Mouse (Mus musculus) cortical plate, adult 2 months (tissue): ENCODE data around the gene Kremen1.

ENCODE experiments used
- CTCF ChIP-seq: fragments of 200-500 bp; IDR thresholded peaks from 2 replicates; pipeline ENCODE4 v1.5.1; 2011; ENCODE audit warnings: mild to moderate bottlenecking, control low read depth, low read length; ENCODE audit not compliant: insufficient read depth; ENCODE audit errors: extremely low read depth
- POLR2A ChIP-seq: fragments of 200-500 bp; IDR thresholded peaks from 2 replicates; pipeline ENCODE4 v1.6.1; 2011; ENCODE audit warnings: mild to moderate bottlenecking, low read length, control low read depth; ENCODE audit not compliant: insufficient read depth; ENCODE audit errors: extremely low read depth

- no peak for TF ChIP-seq POLR2A
- no peak for TF ChIP-seq CTCF
These were observed 45.9 kb upstream of the Kremen1 start for GRCm38 (mm10) chr11:5307024-5307905.
